Mouse (Mus musculus): ENCODE results near the gene Ctbp1. TPM values are rescaled to one million over a fixed set of nuclear protein-coding genes. Genes with fewer than 3 reads are reported as not detected.

The Ctbp1 gene
- total RNA-seq, 1 experiment: 91.2 TPM

- H3K4me3 ChIP-seq (ENCODE audit: insufficient read depth in 1 of 2, low read depth in 1 of 2, low read length in 2 of 2, poor library complexity in 1 of 2, severe bottlenecking in 1 of 2): peak overlapping the region; percentile 83 to 93
- no peak for TF ChIP-seq ZC3H11A (IDR thresholded peaks at IDR 0.05; ENCODE audit: borderline replicate concordance, low read depth, low read length)
- TF ChIP-seq HCFC1 (IDR thresholded peaks at IDR 0.05; ENCODE audit: borderline replicate concordance, insufficient read depth, low read length): no peak
- no peak for TF ChIP-seq MAFK (IDR thresholded peaks at IDR 0.05; ENCODE audit: insufficient read depth, low read depth, low read length)
- no peak for TF ChIP-seq CHD2 (IDR thresholded peaks at IDR 0.05; ENCODE audit: low read depth, low read length)
- TF ChIP-seq ZNF384 (IDR thresholded peaks at IDR 0.05; ENCODE audit: low read depth, low read length): no peak
- H3K9ac ChIP-seq (ENCODE audit: insufficient read depth, low read depth, low read length, poor library complexity, severe bottlenecking): peak overlapping the region; percentile 91
- in situ Hi-C loops (cut with MboI; ENCODE audit: low sequenced_read_pairs in 2 of 2, unreplicated experiment in 2 of 2): loop anchor here in 1 of 2 experiments (5.0 kb wide), 1 partner anchor 104 kb away; the partner anchor contains the start of gene Uvssa
- H3K27ac ChIP-seq (ENCODE audit: insufficient read depth, low read depth, low read length, poor library complexity, severe bottlenecking): no peak overlapping the region
- no peak for DNase-seq (ENCODE audit: low read depth, low spot score)
- H3K9me3 ChIP-seq (ENCODE audit: control insufficient read depth, insufficient read depth, low read depth, low read length): no peaks in the 10 kb centered on the region
- peaks cover 2 to 8% of the 10 kb centered on the region in 2 experiments; a peak in 2 of 4 replicates for H3K4me1 ChIP-seq (ENCODE audit: control insufficient read depth in 2 of 2, insufficient read depth in 2 of 2, low read length in 2 of 2, poor library complexity in 1 of 2)
- peaks cover 8% of the 10 kb centered on the region; the same call in 1 of the 2 replicates for H3K36me3 ChIP-seq (ENCODE audit: control insufficient read depth, insufficient read depth, low read length, poor library complexity, severe bottlenecking)
These were observed 1.1 kb downstream of the Ctbp1 start for GRCm38 (mm10) chr5:33273777-33274084.

- Histone ChIP-seq H3K36me3 (ENCODE audit: control insufficient read depth, insufficient read depth, low read length, poor library complexity, severe bottlenecking) (peaks cover 10% of the 10 kb centered on the region; the same call in 1 of the 2 replicates), H3K9ac (ENCODE audit: insufficient read depth, low read depth, low read length, poor library complexity, severe bottlenecking) (peak overlapping the region; percentile 91), H3K4me3 (ENCODE audit: insufficient read depth in 1 of 2, low read depth in 1 of 2, low read length in 2 of 2, poor library complexity in 1 of 2, severe bottlenecking in 1 of 2) (peak overlapping the region; percentile 83 to 93; a peak in 3 of 4 replicates), H3K4me1 (ENCODE audit: control insufficient read depth in 2 of 2, insufficient read depth in 2 of 2, low read length in 2 of 2, poor library complexity in 1 of 2) (peaks cover 2 to 8% of the 10 kb centered on the region in 2 experiments; a peak in 2 of 4 replicates), H3K9me3 (ENCODE audit: control insufficient read depth, insufficient read depth, low read depth, low read length) (no peaks in the 10 kb centered on the region), H3K27ac (ENCODE audit: insufficient read depth, low read depth, low read length, poor library complexity, severe bottlenecking) (no peak overlapping the region)
- no peak for TF ChIP-seq HCFC1 (IDR thresholded peaks at IDR 0.05; ENCODE audit: borderline replicate concordance, insufficient read depth, low read length)
- no peak for TF ChIP-seq ZNF384 (IDR thresholded peaks at IDR 0.05; ENCODE audit: low read depth, low read length)
- no peak for TF ChIP-seq ZC3H11A (IDR thresholded peaks at IDR 0.05; ENCODE audit: borderline replicate concordance, low read depth, low read length)
- TF ChIP-seq CHD2 (IDR thresholded peaks at IDR 0.05; ENCODE audit: low read depth, low read length): no peak
- no peak for TF ChIP-seq MAFK (IDR thresholded peaks at IDR 0.05; ENCODE audit: insufficient read depth, low read depth, low read length)
- in situ Hi-C loops (cut with MboI; ENCODE audit: low sequenced_read_pairs in 2 of 2, unreplicated experiment in 2 of 2): loop anchor here in 1 of 2 experiments (5.0 kb wide), 1 partner anchor 104 kb away; the partner anchor contains the start of gene Uvssa
- no peak for DNase-seq (ENCODE audit: low read depth, low spot score)
These were observed 1.7 kb downstream of the Ctbp1 start for GRCm38 (mm10) chr5:33272845-33273776.

- no peak for TF ChIP-seq ZNF384 (IDR thresholded peaks at IDR 0.05; ENCODE audit: low read depth, low read length)
- TF ChIP-seq HCFC1 (IDR thresholded peaks at IDR 0.05; ENCODE audit: borderline replicate concordance, insufficient read depth, low read length): no peak
- TF ChIP-seq ZC3H11A (IDR thresholded peaks at IDR 0.05; ENCODE audit: borderline replicate concordance, low read depth, low read length): no peak
- no peak for TF ChIP-seq CHD2 (IDR thresholded peaks at IDR 0.05; ENCODE audit: low read depth, low read length)
- no peak for TF ChIP-seq MAFK (IDR thresholded peaks at IDR 0.05; ENCODE audit: insufficient read depth, low read depth, low read length)
- Histone ChIP-seq H3K9ac (ENCODE audit: insufficient read depth, low read depth, low read length, poor library complexity, severe bottlenecking) (no peak overlapping the region), H3K27ac (ENCODE audit: insufficient read depth, low read depth, low read length, poor library complexity, severe bottlenecking) (no peak overlapping the region), H3K4me1 (ENCODE audit: control insufficient read depth in 2 of 2, insufficient read depth in 2 of 2, low read length in 2 of 2, poor library complexity in 1 of 2) (peaks cover 2 to 8% of the 10 kb centered on the region in 2 experiments; a peak in 2 of 4 replicates), H3K9me3 (ENCODE audit: control insufficient read depth, insufficient read depth, low read depth, low read length) (no peaks in the 10 kb centered on the region), H3K4me3 (ENCODE audit: insufficient read depth in 1 of 2, low read depth in 1 of 2, low read length in 2 of 2, poor library complexity in 1 of 2, severe bottlenecking in 1 of 2) (no peak overlapping the region), H3K36me3 (ENCODE audit: control insufficient read depth, insufficient read depth, low read length, poor library complexity, severe bottlenecking) (peaks cover 17% of the 10 kb centered on the region; the same call in 1 of the 2 replicates)
- in situ Hi-C loops (cut with MboI; ENCODE audit: low sequenced_read_pairs in 2 of 2, unreplicated experiment in 2 of 2): loop anchor here in 1 of 2 experiments (5.0 kb wide), 1 partner anchor 105 kb away; the partner anchor contains the start of gene Uvssa
- DNase-seq (ENCODE audit: low read depth, low spot score): no peak
These were observed 2.6 kb downstream of the Ctbp1 start for GRCm38 (mm10) chr5:33272146-33272545.

GRCm38 (mm10) chr5:33270568-33270967 lies 4.2 kb downstream of the Ctbp1 start:
- Histone ChIP-seq H3K4me3 (ENCODE audit: insufficient read depth in 1 of 2, low read depth in 1 of 2, low read length in 2 of 2, poor library complexity in 1 of 2, severe bottlenecking in 1 of 2) (no peak overlapping the region), H3K9me3 (ENCODE audit: control insufficient read depth, insufficient read depth, low read depth, low read length) (no peaks in the 10 kb centered on the region), H3K9ac (ENCODE audit: insufficient read depth, low read depth, low read length, poor library complexity, severe bottlenecking) (no peak overlapping the region), H3K4me1 (ENCODE audit: control insufficient read depth in 2 of 2, insufficient read depth in 2 of 2, low read length in 2 of 2, poor library complexity in 1 of 2) (peaks cover 0 to 8% of the 10 kb centered on the region in 2 experiments; a peak in 1 of 4 replicates), H3K36me3 (ENCODE audit: control insufficient read depth, insufficient read depth, low read length, poor library complexity, severe bottlenecking) (peaks cover 30% of the 10 kb centered on the region), H3K27ac (ENCODE audit: insufficient read depth, low read depth, low read length, poor library complexity, severe bottlenecking) (no peak overlapping the region)
- in situ Hi-C loops (cut with MboI; ENCODE audit: low sequenced_read_pairs in 2 of 2, unreplicated experiment in 2 of 2): loop anchor here in 1 of 2 experiments (5.0 kb wide), 1 partner anchor 107 kb away; the partner anchor contains the start of gene Uvssa
- DNase-seq (ENCODE audit: low read depth, low spot score): peak; percentile 67
- TF ChIP-seq ZC3H11A (IDR thresholded peaks at IDR 0.05; ENCODE audit: borderline replicate concordance, low read depth, low read length) (peak; percentile 14; the same call in 1 of the 2 replicates), MAFK (IDR thresholded peaks at IDR 0.05; ENCODE audit: insufficient read depth, low read depth, low read length) (no peak)

Measured in ES-E14 (cell line).